Mouse (Mus musculus): ENCODE data around the gene Rtn4rl1.
"Not testable (repeated sequence)": the region's sequence is repeated elsewhere in the genome, so short reads cannot be mapped to it uniquely, and the experiment has no call there.

Gene Rtn4rl1

DNA sequence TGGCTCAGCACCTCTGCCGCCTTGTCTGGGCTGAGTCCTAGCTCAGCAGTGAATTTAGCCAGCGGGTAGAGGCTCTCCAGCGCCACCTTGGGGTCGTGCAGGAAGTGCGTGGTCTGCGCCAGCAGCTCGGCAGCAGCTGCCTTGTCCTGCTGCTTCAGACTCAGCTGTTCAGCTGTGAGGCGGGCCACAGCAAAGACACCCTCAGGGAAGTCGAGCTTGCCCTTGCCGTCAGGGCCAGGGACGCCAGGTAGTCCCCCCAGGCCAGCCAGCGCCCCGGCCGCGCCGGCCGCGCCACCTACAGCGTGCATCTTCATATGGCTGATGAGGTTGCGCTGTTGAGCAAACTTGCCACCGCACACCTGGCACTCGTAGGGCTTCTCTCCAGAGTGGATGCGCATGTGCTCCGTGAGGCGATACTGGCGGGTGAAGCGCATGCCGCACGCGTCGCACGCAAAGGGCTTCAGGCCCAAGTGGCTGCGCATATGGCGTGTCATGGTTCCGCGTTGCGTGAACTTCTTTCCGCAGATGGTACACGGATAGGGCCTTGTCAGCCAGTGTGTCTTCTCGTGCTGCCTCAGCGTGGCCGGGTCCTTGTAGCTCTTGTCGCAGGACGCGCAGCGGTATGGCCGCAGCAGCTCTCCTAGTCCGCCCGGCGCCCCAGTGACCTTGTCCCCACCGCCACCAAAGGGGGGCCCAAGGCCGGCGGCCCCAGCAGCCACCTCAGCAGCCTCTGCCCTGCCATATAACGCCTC lies 28.0 kb upstream of the Rtn4rl1 start:
- peak; percentile 47 for DNase-seq (ENCODE audit: extremely low read depth, insufficient read length, low spot score)

- DNase-seq (ENCODE audit: extremely low read depth, insufficient read length, low spot score): no peak
These were observed 27.3 kb upstream of the Rtn4rl1 start for GRCm38 (mm10) chr11:75166193-75166842.

DNA sequence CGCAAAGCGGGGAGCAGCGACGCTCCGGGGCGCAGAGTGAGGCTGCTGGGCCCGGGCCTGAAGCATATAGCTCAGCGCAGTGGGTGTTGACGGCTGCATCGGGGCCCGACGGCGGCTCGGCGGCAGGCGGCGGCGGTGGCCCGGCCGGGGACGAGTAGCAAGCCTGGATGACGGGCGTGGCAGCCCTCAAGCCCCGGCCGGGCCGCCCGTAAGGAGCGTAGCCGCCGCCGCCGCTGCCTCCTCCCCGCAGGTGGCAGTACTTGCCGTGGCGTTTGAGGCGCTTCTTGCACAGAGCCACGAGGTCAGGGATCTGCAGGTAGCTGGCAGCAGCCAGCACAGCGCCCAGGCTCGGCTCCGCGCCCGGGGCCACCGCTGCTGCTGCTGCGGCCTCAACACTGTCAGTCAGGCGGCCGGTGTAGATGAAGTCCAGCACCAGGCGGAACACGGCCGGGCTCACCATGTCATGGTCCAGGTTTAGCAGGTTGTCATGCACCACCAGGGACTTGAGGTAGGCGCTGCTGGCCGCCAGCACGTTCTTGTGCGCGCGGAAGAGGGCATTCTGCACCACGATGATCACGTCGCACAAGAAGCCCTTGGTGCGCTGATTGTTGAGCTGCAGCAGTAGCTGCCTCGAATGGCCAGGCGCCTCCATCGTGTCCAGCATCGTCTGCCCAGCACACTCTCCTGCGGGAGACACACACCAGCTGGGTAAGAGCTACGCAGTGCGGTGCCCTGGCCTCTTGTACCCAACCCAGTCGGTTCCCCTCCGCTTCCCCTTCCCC lies 26.5 kb upstream of the Rtn4rl1 start:
- no peak for DNase-seq (ENCODE audit: extremely low read depth, insufficient read length, low spot score)

- no peak for DNase-seq (ENCODE audit: extremely low read depth, insufficient read length, low spot score)
These were observed 25.7 kb upstream of the Rtn4rl1 start for GRCm38 (mm10) chr11:75167643-75168589.

- no peak for DNase-seq (ENCODE audit: extremely low read depth, insufficient read length, low spot score)
These were observed 24.8 kb upstream of the Rtn4rl1 start for GRCm38 (mm10) chr11:75168590-75169361.

- no peak for DNase-seq (ENCODE audit: extremely low read depth, insufficient read length, low spot score)
These were observed 24.0 kb upstream of the Rtn4rl1 start, which contains the start of gene Hic1 for GRCm38 (mm10) chr11:75169405-75170080. Gene Hic1 (minus strand): TSS chr11:75169519.

DNA sequence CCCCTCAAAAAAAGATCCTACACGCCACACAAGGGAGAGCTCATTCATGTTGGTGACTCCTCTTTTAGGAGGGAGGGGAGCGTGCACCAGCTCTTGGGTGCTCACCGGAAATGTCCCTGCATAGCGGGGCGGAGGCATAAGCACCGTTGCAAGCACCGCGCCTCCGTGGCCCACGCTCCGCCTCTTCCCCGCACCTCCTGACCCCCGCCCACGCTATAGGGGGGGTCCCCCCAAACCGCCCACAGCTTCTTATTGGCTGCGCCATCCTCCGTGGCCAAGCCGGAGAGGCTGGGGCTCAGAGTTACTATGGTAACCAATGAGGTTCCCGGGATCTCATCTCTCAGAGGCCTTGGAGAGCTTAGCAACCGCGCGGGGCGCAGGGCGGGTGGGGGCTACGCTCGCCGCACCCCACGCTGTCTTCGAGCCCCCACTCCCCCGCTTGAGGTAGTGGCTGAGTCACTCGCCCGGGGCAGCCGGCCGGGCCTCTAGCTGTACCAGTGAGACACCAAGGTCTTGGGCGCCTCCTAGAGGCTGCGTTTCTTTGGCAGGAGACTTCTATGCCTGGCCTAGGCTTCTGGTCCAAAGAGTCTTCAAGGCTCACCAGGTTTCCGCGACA lies 23.3 kb upstream of the Rtn4rl1 start:
- no peak for DNase-seq (ENCODE audit: extremely low read depth, insufficient read length, low spot score)

- DNase-seq (ENCODE audit: extremely low read depth, insufficient read length, low spot score): no peak
These were observed 22.3 kb upstream of the Rtn4rl1 start for GRCm38 (mm10) chr11:75171186-75171865.

- no peak for DNase-seq (ENCODE audit: extremely low read depth, insufficient read length, low spot score)
These were observed 21.2 kb upstream of the Rtn4rl1 start for GRCm38 (mm10) chr11:75172151-75173094.

DNA sequence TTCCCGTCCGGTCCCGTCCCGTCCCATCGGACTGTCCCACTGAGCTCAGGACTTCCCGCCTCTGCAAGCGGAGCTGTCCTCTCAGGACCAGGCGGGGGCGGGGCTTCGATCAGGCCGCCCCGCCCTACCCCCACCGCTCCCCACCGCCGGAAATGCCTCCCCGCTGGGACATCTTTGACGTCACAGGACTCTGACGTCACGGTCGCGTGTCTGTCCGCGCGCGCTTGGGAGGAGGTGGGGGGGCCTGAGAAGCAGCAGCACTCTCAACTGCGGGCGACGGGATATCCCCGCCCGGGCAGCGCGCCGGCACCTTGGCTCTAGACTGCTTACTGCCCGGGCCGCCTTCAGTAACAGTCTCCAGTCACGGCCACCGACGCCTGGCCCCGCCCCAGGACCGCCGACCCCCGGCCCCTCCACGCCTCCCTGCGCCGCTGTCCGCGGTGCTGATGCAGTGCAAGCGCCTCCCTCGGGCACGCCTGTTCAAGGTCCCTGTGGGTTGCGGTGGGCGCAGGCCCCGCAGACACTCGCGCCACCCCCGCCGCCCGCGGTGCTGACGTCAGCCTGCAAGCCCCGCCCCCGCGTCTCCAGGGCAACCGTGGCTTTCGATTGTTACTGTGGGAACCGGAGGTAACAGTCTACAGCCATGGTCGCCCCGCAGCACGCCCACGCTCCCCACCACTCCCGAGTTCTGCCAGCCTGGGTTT lies 20.3 kb upstream of the Rtn4rl1 start:
- no peak for DNase-seq (ENCODE audit: extremely low read depth, insufficient read length, low spot score)

GRCm38 (mm10) chr11:75173799-75174165 lies 19.8 kb upstream of the Rtn4rl1 start:
- DNase-seq (ENCODE audit: extremely low read depth, insufficient read length, low spot score): no peak

- not testable (repeated sequence) for DNase-seq (ENCODE audit: extremely low read depth, insufficient read length, low spot score)
These were observed 19.0 kb upstream of the Rtn4rl1 start for GRCm38 (mm10) chr11:75174574-75174973.

- no peak for DNase-seq (ENCODE audit: extremely low read depth, insufficient read length, low spot score)
These were observed 15.6 kb upstream of the Rtn4rl1 start for GRCm38 (mm10) chr11:75178011-75178410.

DNA sequence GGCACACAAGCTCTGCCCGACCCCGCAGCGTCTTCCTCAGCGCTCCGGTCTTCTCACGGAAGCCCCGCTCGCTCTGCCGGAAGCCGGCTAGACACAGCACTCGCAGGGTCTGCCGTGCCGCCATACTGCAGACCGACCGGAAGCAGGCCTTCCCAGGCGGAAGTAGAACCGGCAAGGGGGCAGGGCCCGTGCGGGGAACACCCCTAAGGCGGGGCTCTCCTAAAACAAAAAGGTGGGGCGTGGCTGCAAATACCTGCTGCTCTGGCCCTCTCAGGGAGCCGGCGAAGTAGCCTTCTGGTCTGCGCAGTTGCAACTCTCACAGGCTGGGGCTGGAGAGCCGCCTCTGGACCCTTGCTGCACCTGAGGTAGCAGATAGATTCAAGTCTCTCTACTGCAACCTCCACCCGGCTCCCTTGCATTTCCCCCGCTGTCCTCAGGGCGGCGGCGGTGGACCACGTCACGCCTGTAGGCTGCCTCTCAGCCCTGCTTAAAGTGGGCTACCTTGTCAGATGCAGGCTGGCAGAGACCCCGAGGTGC lies 14.8 kb upstream of the Rtn4rl1 start, which contains the start of gene Ovca2:
TSS of gene Ovca2 (minus strand) at position 164 of the 537 bp plus-strand sequence.
- DNase-seq (ENCODE audit: extremely low read depth, insufficient read length, low spot score): peak; percentile 93

DNA sequence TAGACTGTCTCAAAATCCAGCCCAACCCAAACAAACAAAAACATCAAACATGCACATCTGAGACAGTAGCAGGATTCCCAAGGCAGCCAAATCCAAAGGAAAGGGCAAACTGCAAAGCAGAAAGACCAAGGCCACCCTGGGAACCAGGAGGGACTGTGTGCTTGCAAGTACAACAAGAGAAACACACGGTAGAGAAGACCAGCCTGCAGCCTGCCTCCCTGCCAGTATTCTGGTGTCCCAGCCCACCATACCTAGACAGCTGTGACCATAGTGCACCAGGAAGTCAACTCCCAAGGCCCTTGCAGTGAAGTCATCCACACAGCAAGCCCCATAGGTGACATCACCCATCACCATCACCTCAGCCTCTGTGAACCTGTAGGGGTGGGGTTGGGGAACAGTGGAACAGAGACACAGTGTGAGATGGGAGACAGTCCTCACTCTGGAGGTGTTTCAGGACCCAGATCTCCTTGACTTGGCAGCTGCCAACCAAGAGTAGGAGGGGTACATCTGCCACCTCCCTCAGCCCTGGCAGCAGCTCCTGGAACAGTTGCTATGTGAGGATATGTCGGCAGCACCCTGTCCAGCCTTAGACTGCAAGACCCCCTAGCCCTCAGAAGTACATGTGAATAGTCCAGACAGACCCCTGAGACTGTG lies 9.5 kb upstream of the Rtn4rl1 start:
- DNase-seq (ENCODE audit: extremely low read depth, insufficient read length, low spot score): no peak

GRCm38 (mm10) chr11:75184573-75184972 lies 9.0 kb upstream of the Rtn4rl1 start:
- no peak for DNase-seq (ENCODE audit: extremely low read depth, insufficient read length, low spot score)

Measured in 3134 (cell line).